Mouse (Mus musculus) lung, postnatal 0 days (tissue): ENCODE results near the gene Pnpo.

Experiments
- CTCF ChIP-seq: IDR thresholded peaks from 2 replicates; pipeline ENCODE4 v1.5.1; 2016; ENCODE audit warnings: antibody characterized with exemption, mild to moderate bottlenecking
- EP300 ChIP-seq: IDR thresholded peaks from 2 replicates; pipeline ENCODE4 v1.6.1; 2016; ENCODE audit warnings: antibody characterized with exemption, mild to moderate bottlenecking, control low read depth

DNA sequence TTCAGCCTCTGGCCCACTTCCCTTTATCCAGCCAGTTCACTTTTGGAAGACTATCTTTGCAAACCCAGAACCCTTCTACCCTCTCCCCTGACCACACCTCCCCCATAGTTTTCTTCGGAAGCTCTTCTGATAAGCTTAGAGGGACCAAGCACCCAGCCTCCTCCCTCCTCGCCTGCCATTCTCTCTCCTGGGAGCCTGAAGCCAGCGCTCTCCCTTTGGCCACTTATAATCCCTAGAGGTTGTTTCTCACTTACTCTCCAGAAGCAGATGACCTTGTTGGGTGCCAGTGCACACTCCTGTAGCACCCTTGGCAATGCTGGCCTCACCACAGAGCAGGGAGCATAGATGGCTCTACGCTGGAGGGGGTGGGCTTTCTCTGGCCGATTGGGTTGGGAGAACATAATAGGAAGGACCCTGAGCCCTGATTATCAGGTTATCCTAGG, 25.5 kb upstream of the Pnpo start:
- TF ChIP-seq CTCF: no peak
- no peak for TF ChIP-seq EP300
